Mouse (Mus musculus): ENCODE measurements around the gene Prr23a3. TPM values are rescaled to one million over a fixed set of nuclear protein-coding genes. Genes with fewer than 3 reads are reported as not detected.

The Prr23a3 gene
- not detected in 2 replicates for polyA plus RNA-seq (2012; rRNA removed; ENCODE audit: low replicate concordance)

DNA sequence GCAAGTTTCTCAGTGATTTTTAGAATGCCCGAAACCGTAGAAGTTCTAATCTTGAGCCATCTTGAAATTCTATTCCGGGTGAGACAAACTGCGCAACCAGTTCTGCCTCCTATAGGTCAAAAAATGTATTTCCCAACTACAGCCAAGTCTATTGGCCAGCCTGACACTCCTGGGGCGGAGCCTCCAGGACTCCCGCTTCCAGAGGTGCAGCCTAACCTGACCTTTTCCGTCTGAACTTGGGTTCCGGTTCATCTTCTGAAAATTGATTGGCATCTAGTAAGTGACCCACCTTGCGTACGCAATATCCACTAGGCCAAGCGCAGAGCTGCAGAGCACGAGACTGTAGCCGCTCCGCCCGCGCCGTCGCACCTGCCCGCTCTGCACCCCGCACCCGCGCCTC, at the start of gene Prr23a3:
Gene Prr23a3, plus strand, starts transcription at position 197 of the 400 bp plus-strand sequence.

DNA sequence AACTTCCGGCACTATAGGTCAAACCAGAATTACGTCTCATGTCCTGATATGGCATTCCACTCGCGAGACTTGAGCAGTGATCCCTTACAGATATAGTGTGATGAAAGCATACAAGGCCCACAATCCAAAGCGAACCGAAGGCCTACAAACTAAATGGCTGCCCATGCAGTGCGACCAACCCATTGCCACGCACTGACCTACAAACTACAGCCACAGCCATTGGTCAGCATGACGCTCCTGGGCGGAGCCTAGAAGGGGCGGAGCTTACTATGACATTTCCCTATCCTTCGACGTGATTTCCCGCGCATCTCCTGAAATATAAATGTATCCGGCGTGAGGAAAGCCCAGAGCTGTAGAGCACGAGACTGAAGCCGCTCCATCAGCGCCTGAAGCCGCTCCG, 22.4 kb upstream of the Prr23a3 start, which contains the start of gene Prr23a1:
Gene Prr23a1, plus strand, starts transcription at position 387 of the 400 bp plus-strand sequence.

DNA sequence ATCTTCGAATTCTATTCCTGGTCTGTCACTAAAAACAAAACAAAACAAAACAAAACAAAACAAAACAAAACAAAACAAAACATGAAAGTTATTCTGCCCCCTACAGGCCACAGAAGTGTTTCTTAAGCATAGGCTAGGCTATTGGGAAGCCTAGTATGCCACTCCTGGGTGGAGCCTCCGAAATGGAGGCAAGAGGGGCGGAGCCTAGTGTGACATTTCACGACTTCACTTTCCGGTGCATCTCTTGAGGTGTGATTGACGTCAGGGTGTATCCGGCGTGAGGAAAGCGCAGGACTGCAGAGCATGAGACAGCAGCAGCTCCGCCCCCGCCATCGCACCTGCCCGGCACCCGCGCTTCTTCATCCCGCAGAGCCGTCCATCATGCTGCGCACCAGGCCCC, 8.4 kb upstream of the Prr23a3 start, which contains the start of gene Prr23a2:
Gene Prr23a2, plus strand, starts transcription at position 285 of the 400 bp plus-strand sequence.

DNA sequence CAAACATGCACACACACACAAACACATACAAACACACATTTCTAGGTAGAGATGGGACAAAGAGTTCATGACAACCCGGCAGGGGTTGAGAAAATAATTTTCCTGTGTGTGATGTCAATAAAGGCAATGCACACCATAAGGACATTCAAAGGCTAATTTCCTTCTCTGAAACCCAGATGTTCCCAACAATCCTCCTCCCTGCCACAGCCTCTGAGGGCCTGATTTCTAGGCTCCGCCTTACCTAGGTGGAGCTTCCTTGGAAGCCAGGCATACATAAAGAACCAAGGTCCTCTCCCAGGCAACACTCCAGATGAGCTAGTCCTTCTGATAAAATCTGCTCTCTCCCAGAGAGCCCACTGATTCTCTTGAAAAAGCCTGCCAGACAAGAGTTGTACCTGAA, 38.3 kb downstream of the Prr23a3 start, which contains the start of gene 7420426K07Rik:
Gene 7420426K07Rik, plus strand, starts transcription at position 301 of the 400 bp plus-strand sequence.

Other genes starting within 250 kb of the Prr23a3 start
- gene Prr23a1, start 22.3 kb upstream of the Prr23a3 start, polyA plus RNA-seq (2012; rRNA removed; ENCODE audit: low replicate concordance): not detected in 2 replicates
- gene Prr23a2, start 8.3 kb upstream of the Prr23a3 start, polyA plus RNA-seq (2012; rRNA removed; ENCODE audit: low replicate concordance): not detected in 2 replicates
- not detected in 2 replicates for gene 7420426K07Rik, start 38.4 kb downstream of the Prr23a3 start, polyA plus RNA-seq (2012; rRNA removed; ENCODE audit: low replicate concordance)
- gene Foxl2, start 90.5 kb downstream of the Prr23a3 start, polyA plus RNA-seq (2012; rRNA removed; ENCODE audit: low replicate concordance): 10.7 TPM in 1 of 2 replicates, not detected in the other
- gene Faim, start 121.6 kb downstream of the Prr23a3 start, polyA plus RNA-seq (2012; rRNA removed; ENCODE audit: low replicate concordance): 5.0 and 5.6 TPM in 2 replicates
- gene Gm1123, start 170.9 kb downstream of the Prr23a3 start, polyA plus RNA-seq (2012; rRNA removed; ENCODE audit: low replicate concordance): 0.08 TPM in 1 of 2 replicates, not detected in the other

Measured in subcutaneous adipose tissue, adult 2 months (tissue).